Mouse (Mus musculus): ENCODE measurements at regions not wholly inside any gene's neighbourhood (a gene's known extent, or its start where the extent isn't known, plus 50 kb on each side); places are given as distances from the start of the nearest gene placed in this dataset.

- Histone ChIP-seq H3K4me1 (ENCODE audit: control insufficient read depth, insufficient read depth, low read length) (no peaks in the 10 kb centered on the region), H3K27ac (ENCODE audit: low read depth, low read length) (no peak overlapping the region), H3K9ac (ENCODE audit: low read length) (no peak overlapping the region), H3K9me3 (ENCODE audit: control insufficient read depth, low read length) (no peaks in the 10 kb centered on the region), H3K4me3 (ENCODE audit: low read depth, low read length) (no peak overlapping the region), H3K36me3 (ENCODE audit: control insufficient read depth, insufficient read depth, low read length) (no peaks in the 10 kb centered on the region), H3K27me3 (ENCODE audit: control insufficient read depth, insufficient read depth, low read length) (no peaks in the 10 kb centered on the region), H3K4me2 (ENCODE audit: low read depth) (no peak overlapping the region)
- no peak for DNase-seq (ENCODE audit: low spot score)
- 94% methylated on average over 13 of the region's 13 CpGs for WGBS
- no peak for ATAC-seq (ENCODE audit: insufficient read depth, low FRiP score, low TSS enrichment)
Observed at GRCm38 (mm10) chr11:113034911-113035310, 252.9 kb downstream of the Sox9 start.

- Histone ChIP-seq H3K4me1 (ENCODE audit: control insufficient read depth, insufficient read depth, low read length) (no peaks in the 10 kb centered on the region), H3K9me3 (ENCODE audit: control insufficient read depth, low read length) (no peaks in the 10 kb centered on the region), H3K27me3 (ENCODE audit: control insufficient read depth, insufficient read depth, low read length) (no peaks in the 10 kb centered on the region), H3K4me2 (ENCODE audit: low read depth) (no peak overlapping the region), H3K4me3 (ENCODE audit: low read depth, low read length) (no peak overlapping the region), H3K27ac (ENCODE audit: low read depth, low read length) (no peak overlapping the region), H3K36me3 (ENCODE audit: control insufficient read depth, insufficient read depth, low read length) (no peaks in the 10 kb centered on the region), H3K9ac (ENCODE audit: low read length) (no peak overlapping the region)
- no peak for ATAC-seq (ENCODE audit: insufficient read depth, low FRiP score, low TSS enrichment)
- DNase-seq (ENCODE audit: low spot score): no peak
- WGBS: 75% methylated on average over 4 of the region's 4 CpGs
Observed at GRCm38 (mm10) chr11:113037736-113038135, 255.7 kb downstream of the Sox9 start.

- DNase-seq (ENCODE audit: low spot score): no peak
- H3K27me3 ChIP-seq (ENCODE audit: control insufficient read depth, insufficient read depth, low read length): no peaks in the 10 kb centered on the region
- peaks cover 19% of the 10 kb centered on the region for H3K4me1 ChIP-seq (ENCODE audit: control insufficient read depth, insufficient read depth, low read length)
- 54% methylated on average over 5 of the region's 5 CpGs for WGBS
- H3K4me3 ChIP-seq (ENCODE audit: low read depth, low read length): no peak overlapping the region
- no peaks in the 10 kb centered on the region for H3K36me3 ChIP-seq (ENCODE audit: control insufficient read depth, insufficient read depth, low read length)
- H3K27ac ChIP-seq (ENCODE audit: low read depth, low read length): no peak overlapping the region
- no peak overlapping the region for H3K9ac ChIP-seq (ENCODE audit: low read length)
- ATAC-seq (ENCODE audit: insufficient read depth, low FRiP score, low TSS enrichment): no peak
- H3K4me2 ChIP-seq (ENCODE audit: low read depth): no peak overlapping the region
- H3K9me3 ChIP-seq (ENCODE audit: control insufficient read depth, low read length): no peaks in the 10 kb centered on the region
Observed at GRCm38 (mm10) chr11:113042710-113043109, 260.7 kb downstream of the Sox9 start.

- peaks cover 19% of the 10 kb centered on the region for H3K4me1 ChIP-seq (ENCODE audit: control insufficient read depth, insufficient read depth, low read length)
- H3K4me2 ChIP-seq (ENCODE audit: low read depth): peak overlapping the region; percentile 26
- H3K27ac ChIP-seq (ENCODE audit: low read depth, low read length): 0 out of 2 replicates have a peak overlapping the region, but pooled peaks have one; percentile 23
- no peaks in the 10 kb centered on the region for H3K27me3 ChIP-seq (ENCODE audit: control insufficient read depth, insufficient read depth, low read length)
- H3K36me3 ChIP-seq (ENCODE audit: control insufficient read depth, insufficient read depth, low read length): no peaks in the 10 kb centered on the region
- peak; percentile 87 for DNase-seq (ENCODE audit: low spot score)
- no peaks in the 10 kb centered on the region for H3K9me3 ChIP-seq (ENCODE audit: control insufficient read depth, low read length)
- no peak overlapping the region for H3K9ac ChIP-seq (ENCODE audit: low read length)
- 28% methylated on average over 20 of the region's 20 CpGs for WGBS
- ATAC-seq (ENCODE audit: insufficient read depth, low FRiP score, low TSS enrichment): peak; percentile 84
- H3K4me3 ChIP-seq (ENCODE audit: low read depth, low read length): no peak overlapping the region
Observed at GRCm38 (mm10) chr11:113046200-113047051, 264.4 kb downstream of the Sox9 start.

GRCm38 (mm10) chr11:113048158-113048557 lies 266.1 kb downstream of the Sox9 start:
- DNase-seq (ENCODE audit: low spot score): no peak
- Histone ChIP-seq H3K9me3 (ENCODE audit: control insufficient read depth, low read length) (no peaks in the 10 kb centered on the region), H3K27ac (ENCODE audit: low read depth, low read length) (no peak overlapping the region), H3K36me3 (ENCODE audit: control insufficient read depth, insufficient read depth, low read length) (no peaks in the 10 kb centered on the region), H3K4me2 (ENCODE audit: low read depth) (no peak overlapping the region), H3K9ac (ENCODE audit: low read length) (no peak overlapping the region), H3K4me1 (ENCODE audit: control insufficient read depth, insufficient read depth, low read length) (peaks cover 19% of the 10 kb centered on the region), H3K4me3 (ENCODE audit: low read depth, low read length) (no peak overlapping the region), H3K27me3 (ENCODE audit: control insufficient read depth, insufficient read depth, low read length) (no peaks in the 10 kb centered on the region)
- no peak for ATAC-seq (ENCODE audit: insufficient read depth, low FRiP score, low TSS enrichment)
- 90% methylated on average over 7 of the region's 7 CpGs for WGBS

- no peaks in the 10 kb centered on the region for H3K36me3 ChIP-seq (ENCODE audit: control insufficient read depth, insufficient read depth, low read length)
- no peak overlapping the region for H3K4me3 ChIP-seq (ENCODE audit: low read depth, low read length)
- no peak overlapping the region for H3K4me2 ChIP-seq (ENCODE audit: low read depth)
- no peak for DNase-seq (ENCODE audit: low spot score)
- H3K4me1 ChIP-seq (ENCODE audit: control insufficient read depth, insufficient read depth, low read length): peaks cover 18% of the 10 kb centered on the region
- H3K9me3 ChIP-seq (ENCODE audit: control insufficient read depth, low read length): no peaks in the 10 kb centered on the region
- ATAC-seq (ENCODE audit: insufficient read depth, low FRiP score, low TSS enrichment): no peak
- no peaks in the 10 kb centered on the region for H3K27me3 ChIP-seq (ENCODE audit: control insufficient read depth, insufficient read depth, low read length)
- H3K9ac ChIP-seq (ENCODE audit: low read length): no peak overlapping the region
- 66% methylated on average over 8 of the region's 8 CpGs for WGBS
- no peak overlapping the region for H3K27ac ChIP-seq (ENCODE audit: low read depth, low read length)
Observed at GRCm38 (mm10) chr11:113049593-113049992, 267.6 kb downstream of the Sox9 start.

GRCm38 (mm10) chr11:113052536-113052935 lies 270.5 kb downstream of the Sox9 start:
- no peak overlapping the region for H3K4me2 ChIP-seq (ENCODE audit: low read depth)
- no peaks in the 10 kb centered on the region for H3K9me3 ChIP-seq (ENCODE audit: control insufficient read depth, low read length)
- no peak for DNase-seq (ENCODE audit: low spot score)
- 95% methylated on average over 11 of the region's 11 CpGs for WGBS
- no peak for ATAC-seq (ENCODE audit: insufficient read depth, low FRiP score, low TSS enrichment)
- no peak overlapping the region for H3K27ac ChIP-seq (ENCODE audit: low read depth, low read length)
- H3K9ac ChIP-seq (ENCODE audit: low read length): no peak overlapping the region
- peaks cover 5% of the 10 kb centered on the region for H3K4me1 ChIP-seq (ENCODE audit: control insufficient read depth, insufficient read depth, low read length)
- H3K4me3 ChIP-seq (ENCODE audit: low read depth, low read length): no peak overlapping the region
- H3K36me3 ChIP-seq (ENCODE audit: control insufficient read depth, insufficient read depth, low read length): no peaks in the 10 kb centered on the region; the same call in 1 of the 2 replicates
- H3K27me3 ChIP-seq (ENCODE audit: control insufficient read depth, insufficient read depth, low read length): no peaks in the 10 kb centered on the region

- H3K4me2 ChIP-seq (ENCODE audit: low read depth): no peak overlapping the region
- H3K36me3 ChIP-seq (ENCODE audit: control insufficient read depth, insufficient read depth, low read length): no peaks in the 10 kb centered on the region; the same call in 1 of the 2 replicates
- H3K4me3 ChIP-seq (ENCODE audit: low read depth, low read length): no peak overlapping the region
- no peak overlapping the region for H3K9ac ChIP-seq (ENCODE audit: low read length)
- no peaks in the 10 kb centered on the region for H3K9me3 ChIP-seq (ENCODE audit: control insufficient read depth, low read length)
- DNase-seq (ENCODE audit: low spot score): no peak
- H3K4me1 ChIP-seq (ENCODE audit: control insufficient read depth, insufficient read depth, low read length): peaks cover 5% of the 10 kb centered on the region
- ATAC-seq (ENCODE audit: insufficient read depth, low FRiP score, low TSS enrichment): no peak
- WGBS: 75% methylated on average over 12 of the region's 12 CpGs
- no peak overlapping the region for H3K27ac ChIP-seq (ENCODE audit: low read depth, low read length)
- no peaks in the 10 kb centered on the region for H3K27me3 ChIP-seq (ENCODE audit: control insufficient read depth, insufficient read depth, low read length)
Observed at GRCm38 (mm10) chr11:113056042-113056632, 274.1 kb downstream of the Sox9 start.

GRCm38 (mm10) chr11:113056824-113057223 lies 274.8 kb downstream of the Sox9 start:
- Histone ChIP-seq H3K4me2 (ENCODE audit: low read depth) (no peak overlapping the region), H3K27ac (ENCODE audit: low read depth, low read length) (no peak overlapping the region), H3K4me3 (ENCODE audit: low read depth, low read length) (no peak overlapping the region), H3K4me1 (ENCODE audit: control insufficient read depth, insufficient read depth, low read length) (peaks cover 5% of the 10 kb centered on the region), H3K9me3 (ENCODE audit: control insufficient read depth, low read length) (no peaks in the 10 kb centered on the region), H3K27me3 (ENCODE audit: control insufficient read depth, insufficient read depth, low read length) (no peaks in the 10 kb centered on the region), H3K36me3 (ENCODE audit: control insufficient read depth, insufficient read depth, low read length) (no peaks in the 10 kb centered on the region; the same call in 1 of the 2 replicates), H3K9ac (ENCODE audit: low read length) (no peak overlapping the region)
- DNase-seq (ENCODE audit: low spot score) (no peak), ATAC-seq (ENCODE audit: insufficient read depth, low FRiP score, low TSS enrichment) (no peak)
- 31% methylated on average over 5 of the region's 5 CpGs for WGBS
